Mouse (Mus musculus) kidney, postnatal 25 days (tissue): Measurements from ENCODE around the gene Wsb2.
"Not testable (repeated sequence)": the region's sequence is repeated elsewhere in the genome, so short reads cannot be mapped to it uniquely, and the experiment has no call there.

ENCODE experiments used
- DNase-seq, 2 experiments: peaks; one replicate each; pipeline ENCODE4 v3.0.0; 2021; ENCODE audit warnings: mixed read lengths in 2 of 2

Gene Wsb2

GRCm38 (mm10) chr5:117390895-117391294, 33.8 kb downstream of the Wsb2 start:
- no peak for DNase-seq

- no peak for DNase-seq
Measured at GRCm38 (mm10) chr5:117395834-117396233, 38.7 kb downstream of the Wsb2 start.

GRCm38 (mm10) chr5:117396596-117397014, 39.5 kb downstream of the Wsb2 start:
- DNase-seq: peak; percentile 34 to 47

GRCm38 (mm10) chr5:117397371-117397770, 40.3 kb downstream of the Wsb2 start:
- DNase-seq: no peak

GRCm38 (mm10) chr5:117398007-117398550, 41.0 kb downstream of the Wsb2 start:
- DNase-seq: no peak

- DNase-seq: no peak
Measured at GRCm38 (mm10) chr5:117399281-117399680, 42.2 kb downstream of the Wsb2 start.

- no peak for DNase-seq
Measured at GRCm38 (mm10) chr5:117403609-117404008, 46.5 kb downstream of the Wsb2 start.

GRCm38 (mm10) chr5:117404671-117405070, 47.6 kb downstream of the Wsb2 start:
- not testable (repeated sequence) for DNase-seq

- DNase-seq: peak; percentile 64 to 85
Measured at GRCm38 (mm10) chr5:117408216-117408615, 51.1 kb downstream of the Wsb2 start.

GRCm38 (mm10) chr5:117409369-117409768, 52.3 kb downstream of the Wsb2 start:
- DNase-seq: no peak

GRCm38 (mm10) chr5:117413507-117414501, 56.7 kb downstream of the Wsb2 start, which contains the start of gene Ksr2:
Gene Ksr2 (plus strand): TSS chr5:117414000.
- DNase-seq: peak; percentile 58 to 87

GRCm38 (mm10) chr5:117414611-117415010, 57.5 kb downstream of the Wsb2 start:
- DNase-seq: no peak

- DNase-seq: no peak
Measured at GRCm38 (mm10) chr5:117415011-117415912, 58.2 kb downstream of the Wsb2 start.

- no peak for DNase-seq
Measured at GRCm38 (mm10) chr5:117417442-117417841, 60.3 kb downstream of the Wsb2 start.
